Mouse (Mus musculus) cerebellum, adult 9-10 months (tissue): Measurements from ENCODE around the gene Mcidas.
"Not testable (repeated sequence)": the region's sequence is repeated elsewhere in the genome, so short reads cannot be mapped to it uniquely, and the experiment has no call there.

Experiments used
- DNase-seq: peaks from one replicate; pipeline ENCODE4 v3.0.0; 2022

The Mcidas gene

DNA sequence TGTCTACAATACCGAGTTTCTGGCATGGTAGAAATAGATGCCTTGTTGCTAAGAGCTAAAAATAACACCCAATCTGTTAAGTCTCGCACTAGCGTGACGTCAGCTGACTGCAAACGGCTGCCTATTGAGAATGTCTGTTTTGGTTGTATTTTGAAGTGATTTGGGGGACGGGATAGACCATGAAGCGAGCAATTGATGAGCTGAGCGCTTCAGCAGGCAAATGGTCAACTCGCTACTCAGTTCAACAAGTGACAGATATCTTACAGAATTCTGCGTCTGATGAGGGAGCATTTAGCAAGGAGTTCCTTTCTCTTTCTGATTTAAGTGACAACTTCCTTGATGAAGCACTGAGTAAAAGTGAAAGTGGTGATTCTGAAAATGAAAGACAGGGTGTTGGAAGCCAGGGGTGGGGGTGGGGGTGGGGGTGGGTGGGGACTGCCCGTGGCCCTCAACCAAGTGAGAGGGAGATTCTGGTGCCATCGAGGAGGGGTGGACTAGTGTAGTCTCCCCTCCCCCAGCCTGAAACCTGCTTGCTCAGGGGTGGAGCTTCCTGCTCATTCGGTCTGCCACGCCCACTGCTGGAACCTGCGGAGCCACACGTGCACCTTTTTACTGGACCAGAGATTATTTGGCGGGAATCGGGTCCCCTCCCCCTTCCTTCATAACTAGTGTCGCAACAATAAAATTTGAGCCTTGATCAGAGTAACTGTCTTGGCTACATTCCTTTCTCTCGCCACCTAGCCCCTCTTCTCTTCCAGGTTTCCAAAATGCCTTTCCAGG lies 19.7 kb downstream of the Mcidas start:
- not testable (repeated sequence) for DNase-seq

DNA sequence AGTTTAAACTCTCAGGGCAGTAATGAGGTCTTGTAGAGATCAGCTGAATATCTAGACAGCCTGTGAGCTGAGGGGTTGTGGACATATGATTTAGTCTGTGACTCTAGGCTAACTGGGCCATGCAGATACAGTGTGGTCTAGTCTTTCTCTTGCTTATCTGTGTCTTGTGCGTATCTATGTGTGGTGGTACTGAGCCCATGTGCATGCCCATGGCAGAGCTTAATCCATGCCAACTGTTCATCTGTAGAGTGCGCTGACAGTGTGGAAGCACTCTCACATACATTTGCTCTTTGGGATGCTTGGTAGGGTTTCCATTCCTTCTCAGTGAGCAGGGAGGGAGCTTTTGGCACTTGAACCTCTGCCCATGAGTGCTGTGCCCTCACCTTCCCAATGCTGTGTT lies 27.9 kb downstream of the Mcidas start:
- DNase-seq, result no peak

DNA sequence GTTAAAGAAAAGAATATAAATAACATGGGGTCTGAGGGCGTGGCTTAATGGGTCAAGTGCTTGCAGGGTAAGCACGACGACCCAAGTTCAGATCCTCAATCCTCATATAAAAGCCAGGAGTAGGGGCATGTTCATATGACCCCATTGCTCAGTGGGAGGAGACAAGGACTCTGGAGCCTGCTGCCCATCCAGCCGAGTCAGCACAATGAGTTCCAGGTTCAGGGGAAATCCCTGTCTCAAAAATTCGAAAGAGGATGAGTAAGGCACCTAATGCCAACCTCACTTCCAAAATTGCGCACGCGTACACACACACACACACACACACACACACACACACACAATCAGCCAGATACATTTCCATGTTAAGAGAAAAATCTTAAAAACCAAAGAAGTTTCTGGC lies 28.8 kb downstream of the Mcidas start:
- no peak for DNase-seq

DNA sequence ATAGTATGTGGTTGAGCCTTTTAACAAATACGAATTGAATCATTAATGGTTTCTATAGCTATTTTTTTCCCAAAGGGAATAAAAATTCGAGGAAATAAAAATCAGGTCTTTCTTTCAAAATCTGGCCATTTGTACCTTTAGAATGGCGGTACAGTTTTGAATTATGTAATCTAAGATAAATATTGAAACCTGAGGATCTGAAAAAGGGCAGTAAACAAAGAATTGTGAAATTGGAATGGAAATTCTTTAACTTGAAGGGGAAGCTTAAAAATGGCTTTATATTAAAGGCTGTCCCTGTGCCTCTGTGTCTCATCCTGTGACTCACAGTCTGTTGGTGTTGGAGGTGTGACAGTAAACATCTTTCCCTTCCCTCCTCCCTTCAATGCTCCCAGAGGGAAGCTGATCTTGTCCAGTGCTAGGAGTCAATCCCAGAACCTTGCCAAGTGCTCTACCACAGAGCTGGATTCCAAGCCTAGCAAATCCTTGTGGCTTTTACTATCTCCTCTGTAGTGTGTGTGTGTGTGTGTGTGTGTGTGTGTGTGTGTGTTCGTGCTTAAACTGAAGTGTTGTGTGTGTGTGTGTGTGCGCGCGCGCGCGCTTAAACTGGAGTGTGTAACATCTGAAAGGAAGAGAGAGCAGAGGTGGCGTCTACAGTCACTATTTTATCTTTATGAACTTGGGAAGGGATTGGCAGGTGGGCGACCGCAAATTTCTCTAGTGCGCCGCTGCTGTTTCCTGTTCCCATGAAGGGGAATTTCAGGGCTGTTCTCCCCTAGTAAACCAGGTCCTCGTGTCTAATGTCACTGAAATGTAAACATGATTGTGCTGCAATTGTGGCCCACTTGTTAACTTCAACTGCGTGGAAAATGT lies 29.9 kb downstream of the Mcidas start:
- no peak for DNase-seq

DNA sequence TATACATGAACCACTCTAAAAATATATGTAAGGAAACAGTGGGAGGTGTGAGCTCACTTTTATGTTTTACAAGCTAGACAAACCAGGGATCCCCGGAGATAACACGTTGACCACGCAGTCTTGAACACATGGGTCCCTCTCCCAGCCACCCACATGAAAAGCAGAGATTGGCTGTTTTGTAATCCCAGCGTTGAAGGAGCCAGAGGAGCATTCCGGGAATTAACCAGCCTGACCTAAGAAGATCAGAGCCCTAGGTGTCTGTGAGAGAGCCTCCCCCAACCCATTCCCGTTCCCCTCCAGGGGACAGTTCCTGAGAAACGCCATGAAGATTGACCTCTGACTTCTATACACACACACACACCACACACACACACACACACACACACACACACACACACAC lies 37.7 kb downstream of the Mcidas start:
- DNase-seq, result no peak

DNA sequence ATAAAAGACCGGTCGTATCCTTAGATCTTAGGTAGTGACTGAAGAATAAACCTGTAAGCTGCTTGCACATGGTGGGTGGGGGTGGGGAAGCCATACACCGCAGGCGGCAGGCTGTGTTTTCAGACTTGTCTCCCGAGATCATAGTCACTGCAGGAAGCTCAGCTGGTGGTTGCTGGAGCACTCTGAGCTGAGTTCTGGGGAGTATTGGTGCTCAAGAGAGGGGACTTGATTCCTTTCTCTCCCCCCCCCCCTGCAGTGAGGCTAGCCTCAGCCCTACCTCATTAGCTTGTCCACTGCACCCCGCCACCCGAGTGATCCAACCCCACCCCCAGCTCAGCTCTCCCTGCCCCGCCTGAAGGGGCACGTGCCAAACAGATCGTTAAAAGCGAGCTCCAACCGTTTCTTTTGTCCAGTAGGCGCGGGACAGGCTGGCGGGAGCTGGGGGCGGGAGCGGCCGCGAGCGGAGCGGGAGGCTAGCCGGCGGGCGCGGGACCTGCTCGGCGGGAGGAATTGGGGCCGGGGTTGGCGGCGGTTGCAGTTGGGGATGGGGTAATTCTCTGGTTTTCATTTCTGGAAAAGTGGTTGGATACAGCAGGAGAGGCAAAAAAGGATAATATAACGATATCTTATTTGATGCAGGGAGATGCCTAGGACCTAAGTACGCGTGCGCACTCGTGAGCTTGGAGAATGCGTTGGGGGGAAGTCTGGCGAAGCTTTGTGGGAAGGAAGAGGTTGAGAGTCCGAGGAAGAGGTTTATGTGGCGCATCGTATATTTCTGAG lies 38.3 kb downstream of the Mcidas start:
- peak; percentile 21 for DNase-seq

DNA sequence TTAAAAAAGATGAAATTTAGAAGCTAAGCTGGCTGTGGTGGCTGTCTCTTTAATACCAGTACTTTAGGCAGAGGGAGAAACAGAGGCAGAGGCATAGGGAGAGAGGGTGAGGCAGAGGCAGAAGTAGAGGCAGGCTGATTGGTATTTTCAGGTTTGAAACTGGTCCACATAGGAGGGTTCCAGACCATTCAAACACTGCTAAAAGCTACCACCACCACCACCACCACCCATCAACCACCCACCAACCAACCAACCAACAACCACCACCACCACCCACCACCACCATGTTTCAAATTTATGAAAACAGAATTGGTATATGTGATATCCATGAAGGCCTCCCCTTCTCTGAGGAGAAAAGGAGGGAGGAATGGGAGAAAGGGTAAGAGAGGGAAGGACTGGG lies 39.2 kb downstream of the Mcidas start:
- no peak for DNase-seq

DNA sequence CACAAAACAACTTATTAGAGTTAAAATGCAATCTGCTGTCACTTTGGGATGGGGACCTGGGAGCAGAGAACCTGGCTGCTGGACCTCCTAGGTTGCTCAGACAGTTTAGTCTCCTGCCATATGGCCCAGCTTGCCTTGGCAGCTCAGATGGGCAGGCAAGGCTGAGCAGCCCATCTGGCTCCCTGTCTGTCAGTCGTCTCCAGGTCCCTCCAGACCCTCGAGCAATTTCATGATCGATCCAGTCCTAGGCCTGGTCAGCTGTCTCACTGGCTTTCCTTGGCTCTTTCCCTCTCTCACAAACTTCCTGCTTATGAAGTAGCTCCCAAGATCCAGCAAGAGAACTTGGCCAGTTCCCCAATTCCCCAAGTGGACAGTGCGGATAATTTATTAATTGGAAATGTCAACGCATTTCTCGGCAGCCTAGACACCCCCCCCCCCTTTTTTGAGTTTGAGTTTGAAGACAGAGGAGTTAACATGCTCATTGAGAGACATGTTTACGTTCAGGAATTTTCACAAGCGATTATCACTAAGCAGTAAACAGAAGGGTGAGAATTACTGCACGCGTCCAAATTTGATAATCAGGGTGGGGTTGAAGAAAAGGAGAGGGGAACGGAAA lies 40.7 kb downstream of the Mcidas start:
- DNase-seq, result peak; percentile 42

DNA sequence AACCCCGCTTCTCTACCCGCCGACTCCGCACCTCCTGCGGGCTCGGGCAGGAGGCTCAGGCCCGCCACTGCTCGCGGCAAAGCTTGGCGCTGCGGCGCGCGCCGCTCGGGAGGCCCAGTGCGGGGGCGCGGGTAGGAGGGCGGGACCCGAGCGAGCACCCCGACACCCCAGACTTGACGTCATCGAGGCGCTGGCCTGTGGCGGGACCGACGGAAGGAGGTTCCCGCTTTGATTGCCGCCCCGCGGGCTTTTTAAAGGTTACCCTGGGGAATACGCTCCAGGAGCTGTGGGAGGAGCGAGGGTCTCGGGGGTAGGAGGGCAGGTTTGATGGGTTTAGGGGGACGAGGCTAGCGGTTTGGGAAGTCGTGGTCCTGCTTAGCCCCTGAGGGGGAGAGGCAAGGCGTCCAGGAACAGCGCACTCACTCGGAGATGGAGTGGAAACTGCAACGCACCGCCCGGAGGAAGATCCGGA lies 41.3 kb downstream of the Mcidas start, which contains the start of gene Cdc20b:
Gene Cdc20b, plus strand, starts transcription at position 162 of the 472 bp plus-strand sequence.
- DNase-seq, result no peak

DNA sequence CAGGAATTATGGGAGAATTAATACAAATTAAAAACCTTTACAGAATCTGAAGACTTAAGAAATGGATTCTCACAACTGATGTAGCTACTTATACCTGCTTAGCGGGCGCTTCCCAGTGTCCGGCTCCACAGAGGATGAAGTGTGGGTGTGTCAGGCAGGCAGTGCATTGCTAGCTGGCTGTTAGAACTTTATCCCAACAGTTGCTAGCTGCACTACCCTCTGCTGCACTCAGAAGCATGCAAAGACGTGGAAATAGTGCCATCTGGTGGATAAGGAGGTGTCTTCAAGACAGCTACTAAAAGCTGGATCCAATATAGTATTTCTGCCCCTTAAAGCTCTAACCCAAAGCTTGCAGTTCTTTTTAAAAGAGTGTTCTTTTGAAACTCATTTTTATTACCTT lies 42.2 kb downstream of the Mcidas start:
- peak; percentile 86 for DNase-seq

DNA sequence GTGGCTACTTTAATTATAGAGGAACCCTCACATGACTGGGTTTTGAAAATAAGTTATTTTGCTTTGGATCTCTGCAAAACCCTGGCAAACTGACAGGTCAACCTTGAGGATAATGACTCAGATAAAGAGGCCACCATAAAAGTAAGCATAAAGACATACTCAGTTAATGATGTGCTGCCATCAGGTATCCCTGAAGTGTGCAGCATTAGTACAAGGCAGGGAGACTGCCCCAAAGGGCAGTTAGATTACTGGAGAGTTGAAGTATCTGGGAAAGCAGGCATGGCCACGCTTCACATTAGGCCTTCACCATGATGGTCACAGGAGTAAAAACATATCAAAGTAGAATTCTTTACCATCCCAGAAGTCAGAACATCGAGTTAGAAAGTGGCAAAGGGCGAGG lies 51.2 kb downstream of the Mcidas start:
- no peak for DNase-seq

DNA sequence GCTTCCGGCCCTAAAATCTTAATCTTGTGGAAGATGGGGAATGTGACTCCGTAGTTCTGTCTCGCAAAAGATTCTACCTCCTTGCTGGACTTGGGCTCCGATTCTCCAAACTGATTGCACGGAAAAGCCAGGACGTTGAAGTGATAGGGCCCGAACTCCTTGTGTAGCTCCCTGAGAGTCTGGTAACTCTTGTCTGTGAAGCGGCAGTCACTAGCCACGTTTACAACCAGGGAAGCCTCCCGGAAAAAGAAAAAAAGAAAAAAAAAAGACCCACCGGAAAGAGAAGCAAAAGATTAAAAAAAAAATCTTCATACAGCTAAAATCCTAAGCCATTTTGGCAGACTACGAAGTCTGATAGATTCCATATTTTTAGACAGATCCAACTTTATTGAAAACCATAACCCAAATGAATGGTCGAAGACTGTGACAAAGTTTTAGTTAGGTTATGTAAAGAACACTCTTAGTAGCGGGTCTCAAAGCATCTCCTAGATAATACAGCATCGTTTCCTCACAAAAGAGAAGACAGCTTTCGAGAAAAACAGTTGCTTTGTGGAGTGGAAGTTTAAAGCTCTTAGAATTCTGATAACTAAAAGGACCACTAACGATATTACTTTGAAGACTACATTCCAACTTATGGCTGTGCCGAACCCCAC lies 51.9 kb downstream of the Mcidas start:
- no peak for DNase-seq

DNA sequence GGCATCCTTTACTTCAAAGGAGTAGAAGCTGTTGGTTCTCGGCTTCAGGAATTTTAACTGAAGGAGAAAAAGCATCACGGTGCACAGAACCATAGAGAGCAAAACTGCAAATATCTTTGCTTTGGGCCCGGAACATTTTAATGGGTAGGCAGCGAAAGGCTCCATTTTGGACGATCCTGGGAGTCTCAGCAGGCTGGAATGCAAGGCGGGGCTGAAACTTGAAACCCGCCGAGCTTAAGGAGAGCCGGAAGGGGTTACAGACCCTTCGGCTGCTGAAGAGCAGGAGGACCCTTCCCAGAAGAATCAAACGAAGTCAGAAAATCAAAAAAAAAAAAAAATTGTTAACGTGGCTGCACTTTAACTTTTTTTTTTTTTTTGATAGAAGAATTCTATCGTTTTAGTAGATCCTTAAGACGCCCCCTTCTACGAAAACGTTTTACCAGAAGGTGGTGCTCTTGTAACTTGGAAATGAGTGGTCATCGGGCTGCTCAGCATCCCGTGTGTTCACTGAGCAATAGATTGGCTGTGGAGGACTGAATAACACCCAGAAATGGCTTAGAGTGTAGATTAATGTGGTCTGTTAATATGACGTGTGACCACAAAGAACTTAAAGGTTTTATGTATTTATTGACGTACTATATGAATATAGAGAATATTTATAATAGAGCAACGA lies 52.7 kb downstream of the Mcidas start, which contains the start of gene Gpx8:
Gene Gpx8, minus strand, starts transcription at position 200 of the 673 bp plus-strand sequence.
- no peak for DNase-seq

DNA sequence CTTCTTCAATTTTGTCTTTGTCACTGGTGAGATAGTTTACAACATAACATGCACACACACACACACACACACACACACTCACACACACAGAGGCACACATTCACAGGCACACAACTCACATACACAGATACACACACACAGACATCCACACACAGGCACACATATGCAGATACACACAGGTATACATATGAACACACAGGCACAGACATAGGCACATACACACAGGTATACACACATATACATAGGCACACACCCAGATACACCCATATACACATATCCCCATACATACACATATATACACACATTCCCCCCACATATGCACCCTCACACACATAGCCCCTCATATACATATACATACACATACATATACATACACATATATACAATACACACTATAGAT lies 53.4 kb downstream of the Mcidas start:
- DNase-seq, result no peak

DNA sequence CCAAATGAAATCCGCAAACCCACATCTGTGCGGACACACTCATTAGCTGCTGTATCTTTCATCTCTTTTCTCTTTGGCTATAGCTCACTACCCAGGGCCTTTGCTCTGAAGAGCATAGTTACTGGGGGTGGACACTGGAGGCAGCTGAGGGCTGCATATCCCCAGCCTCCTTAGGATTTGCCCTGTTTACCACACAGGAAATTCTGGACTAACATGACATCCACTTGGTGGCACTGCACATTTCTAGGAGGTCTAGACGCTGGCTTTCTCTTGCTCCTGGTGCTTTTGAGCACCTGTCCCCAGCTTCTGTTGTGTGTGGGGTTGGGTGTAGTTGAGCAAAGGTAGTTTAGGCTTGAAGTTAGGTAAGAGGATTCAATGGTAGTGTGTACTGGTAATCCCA lies 54.0 kb downstream of the Mcidas start:
- no peak for DNase-seq
